ENCODE assay signal across 8 mouse cellular contexts in the genomic region with DNA sequence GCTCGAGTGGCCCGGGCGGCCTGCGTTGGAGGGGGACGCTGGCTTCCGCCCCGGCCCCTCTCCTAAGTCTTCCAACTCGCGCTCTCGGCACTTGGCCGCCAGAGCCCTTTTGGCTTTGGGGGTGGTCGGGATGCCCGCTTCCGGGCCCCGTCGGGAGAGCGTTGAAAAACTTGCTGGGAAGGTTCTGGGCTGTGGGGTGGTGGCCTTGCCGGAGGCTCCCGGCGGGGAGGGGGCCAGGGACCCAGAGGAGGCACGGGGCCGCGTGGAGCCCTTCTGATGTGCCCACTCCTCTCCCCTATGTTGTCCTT. TPM values are rescaled to one million over a fixed set of nuclear protein-coding genes. Genes with fewer than 3 reads are reported as not detected.
DNase-seq lines count a peak whose midpoint lies in the region; ATAC-seq and TF ChIP-seq lines count a peak whose summit lies in the region.

No protein-coding gene starts in this region.

- peak overlapping the region; percentile 91 for H3K4me3 ChIP-seq in left cerebral cortex, adult 2 months
- H3K4me3 ChIP-seq in G1E (ENCODE audit: low read depth, low read length) = peak overlapping the region; percentile 75
- peak overlapping the region; percentile 86 for H3K4me3 ChIP-seq in embryonic facial prominence, embryonic 15.5 days (replicated peaks)
- H3K4me3 ChIP-seq in hindbrain, embryonic 14.5 days (replicated peaks; ENCODE audit: low read length) = peak overlapping the region; percentile 91
- peak overlapping the region; percentile 93 for H3K4me3 ChIP-seq in midbrain, embryonic 13.5 days (replicated peaks)

- peaks cover 12% of the 10 kb centered on the region for H3K27me3 ChIP-seq in G1E (ENCODE audit: insufficient read depth, low read length)
- no peaks in the 10 kb centered on the region for H3K27me3 ChIP-seq in embryonic facial prominence, embryonic 15.5 days
- no peaks in the 10 kb centered on the region for H3K27me3 ChIP-seq in hindbrain, embryonic 14.5 days (ENCODE audit: control insufficient read depth, insufficient read depth, low read length)
- no peaks in the 10 kb centered on the region for H3K27me3 ChIP-seq in midbrain, embryonic 13.5 days

- TF ChIP-seq CTCF in left cerebral cortex, adult 2 months (IDR thresholded peaks at IDR 0.05) = no peak
- TF ChIP-seq CTCF in G1E (IDR thresholded peaks at IDR 0.05; ENCODE audit: low read depth, low read length) = no peak

- WGBS in embryonic facial prominence, embryonic 15.5 days = 0% methylated on average over 23 of the region's 23 CpGs
- WGBS in hindbrain, embryonic 14.5 days = 2% methylated on average over 23 of the region's 23 CpGs
- WGBS in midbrain, embryonic 13.5 days = under 1% methylated on average over 23 of the region's 23 CpGs

- H3K4me1 ChIP-seq in G1E (ENCODE audit: insufficient read depth, low read depth, low read length) = peaks cover 38% of the 10 kb centered on the region
- H3K4me1 ChIP-seq in embryonic facial prominence, embryonic 15.5 days = peaks cover 69% of the 10 kb centered on the region
- H3K4me1 ChIP-seq in hindbrain, embryonic 14.5 days (replicated peaks; ENCODE audit: control insufficient read depth, insufficient read depth, low read length) = peaks cover 65% of the 10 kb centered on the region
- H3K4me1 ChIP-seq in midbrain, embryonic 13.5 days (replicated peaks) = peaks cover 68% of the 10 kb centered on the region

- peak overlapping the region; percentile 85 for H3K4me2 ChIP-seq in embryonic facial prominence, embryonic 15.5 days (replicated peaks)
- peak overlapping the region; percentile 83 for H3K4me2 ChIP-seq in hindbrain, embryonic 14.5 days (replicated peaks)
- H3K4me2 ChIP-seq in midbrain, embryonic 13.5 days (replicated peaks) = peak overlapping the region; percentile 94

- DNase-seq in left cerebral cortex, adult 2 months (ENCODE audit: extremely low spot score in 1 of 2, low spot score in 2 of 2) = no peak
- DNase-seq in left cerebral cortex, postnatal 25 days (ENCODE audit: low spot score in 2 of 2) = no peak
- DNase-seq in G1E (ENCODE audit: low spot score) = no peak
- no peak for DNase-seq in hindbrain, embryonic 14.5 days (ENCODE audit: low spot score)
- DNase-seq in frontal cortex, adult 2 months (ENCODE audit: extremely low spot score in 1 of 2, low spot score in 1 of 2) = no peak

- H3K9me3 ChIP-seq in G1E (replicated peaks) = peaks cover 14% of the 10 kb centered on the region
- no peaks in the 10 kb centered on the region for H3K9me3 ChIP-seq in embryonic facial prominence, embryonic 15.5 days (replicated peaks)
- H3K9me3 ChIP-seq in hindbrain, embryonic 14.5 days (ENCODE audit: control insufficient read depth, low read length) = no peaks in the 10 kb centered on the region
- H3K9me3 ChIP-seq in midbrain, embryonic 13.5 days = no peaks in the 10 kb centered on the region

- H3K9ac ChIP-seq in embryonic facial prominence, embryonic 15.5 days = peak overlapping the region; percentile 98
- H3K9ac ChIP-seq in hindbrain, embryonic 14.5 days = peak overlapping the region; percentile 99
- H3K9ac ChIP-seq in midbrain, embryonic 13.5 days (replicated peaks) = peak overlapping the region; percentile 99

- ATAC-seq in G1E (ENCODE audit: extremely low read depth, insufficient number of reproducible peaks, low FRiP score, poor library complexity, severe bottlenecking) = no peak
- ATAC-seq in embryonic facial prominence, embryonic 15.5 days (ENCODE audit: insufficient number of reproducible peaks, low FRiP score, low TSS enrichment, low read depth) = no peak
- no peak for ATAC-seq in hindbrain, embryonic 14.5 days (ENCODE audit: low FRiP score)
- ATAC-seq in midbrain, embryonic 13.5 days = no peak
- no peak for ATAC-seq in inflammation-experienced regulatory T-cells, adult 6 months

- intact Hi-C loops in left cerebral cortex, adult 2 months (cut with DNase I) = loop anchor here (1.0 to 5.0 kb wide), 7 partner anchors 32 to 525 kb away; no protein-coding TSS in a partner anchor
- intact Hi-C loops in left cerebral cortex, postnatal 25 days (cut with DNase I) = loop anchor here (2.0 to 5.0 kb wide), 6 partner anchors 183 to 524 kb away; no protein-coding TSS in a partner anchor

- H3K36me3 ChIP-seq in G1E (replicated peaks) = peaks cover 22% of the 10 kb centered on the region
- H3K36me3 ChIP-seq in embryonic facial prominence, embryonic 15.5 days = 0 out of 2 replicates have a peak, but pooled peaks cover 3% of the 10 kb centered on the region
- H3K36me3 ChIP-seq in hindbrain, embryonic 14.5 days (replicated peaks; ENCODE audit: control insufficient read depth, insufficient read depth) = peaks cover 3% of the 10 kb centered on the region
- peaks cover 3% of the 10 kb centered on the region; the same call in 1 of the 2 replicates for H3K36me3 ChIP-seq in midbrain, embryonic 13.5 days

- peak overlapping the region; percentile 96 for H3K27ac ChIP-seq in left cerebral cortex, adult 2 months
- H3K27ac ChIP-seq in embryonic facial prominence, embryonic 15.5 days (replicated peaks) = peak overlapping the region; percentile 95
- H3K27ac ChIP-seq in hindbrain, embryonic 14.5 days = peak overlapping the region; percentile 93
- peak overlapping the region; percentile 96 for H3K27ac ChIP-seq in midbrain, embryonic 13.5 days

RNA-seq across cellular contexts. Expression of gene Tle3, which starts 1.4 kb away (rescaled TPM):
- 10 to 100 TPM; 69.2 to 71.5 TPM for total RNA-seq in left cerebral cortex, adult 2 months (2021)
- total RNA-seq in left cerebral cortex, postnatal 25 days (2021) = 10 to 100 TPM; 67.9 to 79.5 TPM
- total RNA-seq in G1E (2014; fragmentation: Nextera tagmentation) (131 and 136 TPM in 2 replicates), G1E (2017) (22.7 and 29.7 TPM in 2 replicates)
- 144 and 162 TPM in 2 replicates for polyA plus RNA-seq in G1E (2012)
- polyA plus RNA-seq in embryonic facial prominence, embryonic 15.5 days (2015; fragmentation: Nextera tagmentation; extraction: Ambion mirVana) = 35.3 and 36.0 TPM in 2 replicates
- 22.4 and 23.9 TPM in 2 replicates for polyA plus RNA-seq in hindbrain, embryonic 14.5 days (2014; fragmentation: Nextera tagmentation; extraction: Ambion mirVana)
- polyA plus RNA-seq in midbrain, embryonic 13.5 days (2015; fragmentation: Nextera tagmentation; extraction: Ambion mirVana) = 40.7 and 50.8 TPM in 2 replicates
- polyA plus RNA-seq in frontal cortex, adult 2 months (2012; rRNA removed) = 48.1 and 53.7 TPM in 2 replicates
- 10 to 100 TPM; 24.8 to 36.7 (median 29.8) TPM for polyA plus RNA-seq in inflammation-experienced regulatory T-cells, adult 6 months (2017; shearing (Covaris generic))
